Mouse (Mus musculus) spleen, adult 18-20 months (tissue): ENCODE results near the gene Txndc11.
"Not testable (repeated sequence)": the region's sequence is repeated elsewhere in the genome, so short reads cannot be mapped to it uniquely, and the experiment has no call there.

Experiments used
- DNase-seq, 2 experiments: peaks; one replicate each; pipeline ENCODE4 v3.0.0; 2022; ENCODE audit warnings: mixed read lengths in 2 of 2

Gene Txndc11

GRCm38 (mm10) chr16:11134348-11135344 is at the start of gene Txndc11:
Gene Txndc11, minus strand, starts transcription at chr16:11134650.
- DNase-seq, result peak; percentile 100

- DNase-seq, result no peak
Observed at GRCm38 (mm10) chr16:11177404-11177803, 43.0 kb upstream of the Txndc11 start.

GRCm38 (mm10) chr16:11176884-11177244 is 42.4 kb upstream of the Txndc11 start:
- no peak for DNase-seq

- peak; percentile 88 for DNase-seq
Observed at GRCm38 (mm10) chr16:11176208-11176883, 41.9 kb upstream of the Txndc11 start, which contains the start of gene Zc3h7a. Gene Zc3h7a, minus strand, starts transcription at chr16:11176393.

- DNase-seq, result peak; percentile 41 to 60
Observed at GRCm38 (mm10) chr16:11175489-11176207, 41.2 kb upstream of the Txndc11 start.

GRCm38 (mm10) chr16:11175100-11175488 is 40.6 kb upstream of the Txndc11 start:
- peak in 1 of 2 experiments; percentile 12 for DNase-seq

- peak; percentile 10 to 62 for DNase-seq
Observed at GRCm38 (mm10) chr16:11174671-11175081, 40.2 kb upstream of the Txndc11 start.

- DNase-seq, result no peak
Observed at GRCm38 (mm10) chr16:11171679-11172078, 37.2 kb upstream of the Txndc11 start.

- no peak for DNase-seq
Observed at GRCm38 (mm10) chr16:11166431-11166830, 32.0 kb upstream of the Txndc11 start.

- DNase-seq, result no peak
Observed at GRCm38 (mm10) chr16:11164695-11165255, 30.3 kb upstream of the Txndc11 start.

GRCm38 (mm10) chr16:11157721-11158120 is 23.3 kb upstream of the Txndc11 start:
- DNase-seq, result not testable (repeated sequence)

- no peak for DNase-seq
Observed at GRCm38 (mm10) chr16:11154500-11154899, 20.1 kb upstream of the Txndc11 start.

GRCm38 (mm10) chr16:11143706-11144483 is 9.4 kb upstream of the Txndc11 start:
- peak; percentile 100 for DNase-seq

- DNase-seq, result no peak
Observed at GRCm38 (mm10) chr16:11133476-11134347, 738 bp downstream of the Txndc11 start.

GRCm38 (mm10) chr16:11132839-11133238 is 1.6 kb downstream of the Txndc11 start:
- DNase-seq, result no peak

- DNase-seq, result no peak
Observed at GRCm38 (mm10) chr16:11128301-11128700, 6.1 kb downstream of the Txndc11 start.

- no peak for DNase-seq
Observed at GRCm38 (mm10) chr16:11125371-11125770, 9.1 kb downstream of the Txndc11 start.

GRCm38 (mm10) chr16:11124110-11124509 is 10.3 kb downstream of the Txndc11 start:
- no peak for DNase-seq

- no peak for DNase-seq
Observed at GRCm38 (mm10) chr16:11122625-11123024, 11.8 kb downstream of the Txndc11 start.

- no peak for DNase-seq
Observed at GRCm38 (mm10) chr16:11109198-11109740, 25.2 kb downstream of the Txndc11 start.
